In the genomic region with DNA sequence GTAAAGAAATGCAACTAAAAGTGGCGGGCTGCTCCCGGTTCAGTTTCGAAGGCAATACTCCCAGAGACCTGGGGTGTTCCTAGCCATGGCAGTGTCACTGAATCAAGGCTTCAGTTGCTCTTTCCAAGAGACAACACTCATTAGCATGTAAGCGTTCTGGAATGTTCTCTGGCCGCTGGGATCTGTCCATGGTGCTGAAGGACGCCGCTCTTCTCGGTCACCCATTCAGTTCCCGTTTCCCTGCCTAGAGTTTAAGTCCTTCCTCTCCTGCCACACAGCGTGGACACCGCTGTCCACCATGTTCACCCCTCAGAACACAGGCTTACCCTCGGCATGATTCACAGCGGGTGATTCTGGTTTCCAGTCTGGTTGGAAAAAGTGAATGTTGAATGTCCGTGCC, we compare ENCODE assay signal across 7 mouse cellular contexts.
DNase-seq lines count a peak whose midpoint lies in the region; ATAC-seq and TF ChIP-seq lines count a peak whose summit lies in the region.

No protein-coding gene starts in this region.

- ATAC-seq in stomach, postnatal 0 days (ENCODE audit: low FRiP score, low TSS enrichment): peak; percentile 32; the same call in 1 of the 2 replicates
- no peak for ATAC-seq in hindbrain, embryonic 14.5 days (ENCODE audit: low FRiP score)

- H3K27me3 ChIP-seq in thymus, adult 2 months (ENCODE audit: control insufficient read depth, insufficient read depth, low read length): no peaks in the 10 kb centered on the region
- no peaks in the 10 kb centered on the region for H3K27me3 ChIP-seq in stomach, postnatal 0 days (ENCODE audit: control insufficient read depth, insufficient read depth, low read length)
- H3K27me3 ChIP-seq in hindbrain, embryonic 14.5 days (ENCODE audit: control insufficient read depth, insufficient read depth, low read length): no peaks in the 10 kb centered on the region

- no peak overlapping the region for H3K27ac ChIP-seq in thymus, adult 2 months (ENCODE audit: control insufficient read depth, insufficient read depth, low read length)
- H3K27ac ChIP-seq in stomach, postnatal 0 days (replicated peaks): no peak overlapping the region
- no peak overlapping the region for H3K27ac ChIP-seq in hindbrain, embryonic 14.5 days

- no peak for TF ChIP-seq EP300 in stomach, postnatal 0 days (optimal IDR thresholded peaks at IDR 0.05)

- no peak overlapping the region for H3K4me3 ChIP-seq in thymus, adult 2 months (ENCODE audit: control insufficient read depth, insufficient read depth, low read length)
- H3K4me3 ChIP-seq in lung, adult 2 months (replicated peaks; ENCODE audit: extremely low read depth, low read depth, low read length): no peak overlapping the region
- H3K4me3 ChIP-seq in stomach, postnatal 0 days (ENCODE audit: low read depth, low read length): no peak overlapping the region
- no peak overlapping the region for H3K4me3 ChIP-seq in hindbrain, embryonic 14.5 days (replicated peaks; ENCODE audit: low read length)

- no peak overlapping the region for H3K4me2 ChIP-seq in stomach, postnatal 0 days (replicated peaks; ENCODE audit: low read depth)
- H3K4me2 ChIP-seq in hindbrain, embryonic 14.5 days (replicated peaks): no peak overlapping the region

- no peaks in the 10 kb centered on the region for H3K36me3 ChIP-seq in thymus, adult 2 months (ENCODE audit: control insufficient read depth, insufficient read depth, low read length)
- no peaks in the 10 kb centered on the region for H3K36me3 ChIP-seq in stomach, postnatal 0 days (ENCODE audit: control insufficient read depth, insufficient read depth, low read length)
- no peaks in the 10 kb centered on the region for H3K36me3 ChIP-seq in hindbrain, embryonic 14.5 days (replicated peaks; ENCODE audit: control insufficient read depth, insufficient read depth)

- H3K4me1 ChIP-seq in thymus, adult 2 months (replicated peaks; ENCODE audit: control insufficient read depth, insufficient read depth, low read length): no peaks in the 10 kb centered on the region
- H3K4me1 ChIP-seq in lung, adult 2 months (ENCODE audit: control insufficient read depth, insufficient read depth, low read length): no peaks in the 10 kb centered on the region
- no peaks in the 10 kb centered on the region for H3K4me1 ChIP-seq in stomach, postnatal 0 days (replicated peaks; ENCODE audit: control insufficient read depth, insufficient read depth)
- H3K4me1 ChIP-seq in hindbrain, embryonic 14.5 days (replicated peaks; ENCODE audit: control insufficient read depth, insufficient read depth, low read length): no peaks in the 10 kb centered on the region

- H3K9ac ChIP-seq in stomach, postnatal 0 days (ENCODE audit: low read length): no peak overlapping the region
- H3K9ac ChIP-seq in hindbrain, embryonic 14.5 days: no peak overlapping the region

- DNase-seq in thymus, adult 2 months: peak; percentile 30
- no peak for DNase-seq in thymus, adult 18-20 months
- peak; percentile 80 for DNase-seq in embryo, embryonic 10 days (ENCODE audit: low spot score)
- DNase-seq in hindlimb bud, embryonic 11.5 days (ENCODE audit: extremely low spot score, low read depth, low spot score): peak; percentile 35
- DNase-seq in lung, adult 2 months: peak; percentile 25
- DNase-seq in stomach, postnatal 0 days (ENCODE audit: low spot score): peak; percentile 76
- DNase-seq in hindbrain, embryonic 14.5 days (ENCODE audit: low spot score): no peak

- H3K9me3 ChIP-seq in stomach, postnatal 0 days (ENCODE audit: control insufficient read depth, low read length): no peaks in the 10 kb centered on the region
- H3K9me3 ChIP-seq in hindbrain, embryonic 14.5 days (ENCODE audit: control insufficient read depth, low read length): no peaks in the 10 kb centered on the region

- 56% methylated on average over 14 of the region's 14 CpGs for WGBS in thymus, adult 2 months
- 45% methylated on average over 14 of the region's 14 CpGs for WGBS in lung, adult 2 months
- 41% methylated on average over 14 of the region's 14 CpGs for WGBS in stomach, postnatal 0 days
- 69% methylated on average over 14 of the region's 14 CpGs for WGBS in hindbrain, embryonic 14.5 days

- no peak for TF ChIP-seq CTCF in thymus, adult 2 months (IDR thresholded peaks at IDR 0.05; ENCODE audit: borderline replicate concordance, control insufficient read depth, extremely low read depth, insufficient read depth, low read length, poor library complexity)
- no peak for TF ChIP-seq CTCF in lung, adult 2 months (IDR thresholded peaks at IDR 0.05; ENCODE audit: insufficient read depth, low read length)
- no peak for TF ChIP-seq CTCF in stomach, postnatal 0 days (IDR thresholded peaks at IDR 0.05; ENCODE audit: low read depth)

- no peak for TF ChIP-seq POLR2A in thymus, adult 2 months (IDR thresholded peaks at IDR 0.05; ENCODE audit: control insufficient read depth, extremely low read depth, insufficient read depth, low read length, poor library complexity)
- no peak for TF ChIP-seq POLR2A in lung, adult 2 months (IDR thresholded peaks at IDR 0.05; ENCODE audit: borderline replicate concordance, extremely low read depth, low read depth, low read length)

Comparison
In these comparisons a context has a peak if more than half of its experiments do, and no peak if none do; other contexts are left out.
1. DNase-seq: peak in thymus, adult 2 months (single experiment), embryo, embryonic 10 days (single experiment), hindlimb bud, embryonic 11.5 days (single experiment), lung, adult 2 months (single experiment) and stomach, postnatal 0 days (single experiment); none in thymus, adult 18-20 months (0 of 2) and hindbrain, embryonic 14.5 days (single experiment).